Mouse (Mus musculus) liver, postnatal 0 days (tissue): ENCODE measurements around the gene Prss27.

ENCODE experiments used
- CTCF ChIP-seq: sonication (generic); IDR thresholded peaks from 2 replicates; pipeline ENCODE4 v1.5.1; 2016; ENCODE audit warnings: antibody characterized with exemption, low read depth
- EP300 ChIP-seq: IDR thresholded peaks from 2 replicates; pipeline ENCODE4 v1.6.1; 2016; ENCODE audit warnings: antibody characterized with exemption, low read depth, mild to moderate bottlenecking

GRCm38 (mm10) chr17:24090575-24090974, 52.6 kb downstream of the Prss27 start:
- TF ChIP-seq CTCF (no peak), EP300 (no peak)
